Comparison of ENCODE assay signal across 16 mouse cellular contexts in the genomic region with DNA sequence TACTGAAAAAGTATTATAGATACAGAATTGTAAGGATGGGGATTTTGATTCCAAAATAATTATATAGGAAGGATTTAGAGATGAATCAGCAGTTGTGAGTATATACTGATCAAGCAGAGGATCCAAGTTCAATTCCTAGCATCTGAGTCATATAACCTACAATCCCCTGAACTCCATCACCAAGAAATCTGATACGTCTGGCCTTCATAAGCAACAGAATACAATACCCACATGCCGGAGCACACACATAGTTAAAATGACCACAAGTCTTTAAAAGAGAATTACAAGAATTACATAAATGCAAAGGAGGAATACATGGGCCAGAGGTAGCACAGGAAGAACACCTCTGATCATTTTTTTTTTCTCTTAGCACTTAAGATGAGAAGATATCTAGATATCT.
"Had no signal": no experiment of that assay in that cellular context is flagged by ENCODE, and none has a peak within 500 bp of the region (broad histone marks: within the 10 kb centered on the region; RNA-seq: fewer than 3 reads in every experiment).

No protein-coding gene starts in this region.

- H3K4me2 ChIP-seq: neural tube, embryonic 12.5 days; neural tube, embryonic 13.5 days; neural tube, embryonic 15.5 days; stomach, embryonic 15.5 days had no signal

- H3K9ac ChIP-seq: neural tube, embryonic 12.5 days; neural tube, embryonic 13.5 days; neural tube, embryonic 15.5 days; stomach, embryonic 15.5 days had no signal

- H3K27me3 ChIP-seq: neural tube, embryonic 12.5 days; neural tube, embryonic 13.5 days; neural tube, embryonic 15.5 days; stomach, embryonic 15.5 days had no signal

- H3K36me3 ChIP-seq: neural tube, embryonic 12.5 days; neural tube, embryonic 13.5 days; neural tube, embryonic 15.5 days; stomach, embryonic 15.5 days had no signal

- H3K9me3 ChIP-seq: neural tube, embryonic 12.5 days; neural tube, embryonic 13.5 days; neural tube, embryonic 15.5 days; stomach, embryonic 15.5 days had no signal

- DNase-seq: retina, postnatal 1 day; right cerebral cortex, adult 18-20 months; right cerebral cortex, postnatal 14 days; right cerebral cortex, postnatal 25 days; right cerebral cortex, postnatal 4 days; spleen, adult 18-20 months; thymus, adult 18-20 months; thymus, postnatal 14 days; thymus, postnatal 25 days; thymus, postnatal 36 days; thymus, postnatal 4 days had no signal

- H3K27ac ChIP-seq: neural tube, embryonic 12.5 days; neural tube, embryonic 13.5 days; neural tube, embryonic 15.5 days; stomach, embryonic 15.5 days; stomach, postnatal 0 days had no signal

- H3K4me1 ChIP-seq: neural tube, embryonic 12.5 days; neural tube, embryonic 13.5 days; neural tube, embryonic 15.5 days; stomach, embryonic 15.5 days had no signal

- H3K4me3 ChIP-seq: neural tube, embryonic 12.5 days; neural tube, embryonic 13.5 days; neural tube, embryonic 15.5 days; stomach, embryonic 15.5 days had no signal
